Mouse (Mus musculus): ENCODE data around the gene Olfr749. TPM values are rescaled to one million over a fixed set of nuclear protein-coding genes. Genes with fewer than 3 reads are reported as not detected.
"Not testable (repeated sequence)": the region's sequence is repeated elsewhere in the genome, so short reads cannot be mapped to it uniquely, and the experiment has no call there.

The Olfr749 gene
- not detected in 2 replicates for polyA plus RNA-seq (2015; fragmentation: Nextera tagmentation; extraction: Ambion mirVana)

GRCm38 (mm10) chr14:50744994-50745393 is at the start of gene Olfr749:
Gene Olfr749 (minus strand): TSS chr14:50745094.
- no peaks in the 10 kb centered on the region for H3K4me1 ChIP-seq (replicated peaks)
- no peak for ATAC-seq (replicated peaks; ENCODE audit: insufficient number of reproducible peaks, insufficient read depth, low FRiP score, low read depth)
- no peak within 1 kb of the TSS for H3K4me3 ChIP-seq

DNA sequence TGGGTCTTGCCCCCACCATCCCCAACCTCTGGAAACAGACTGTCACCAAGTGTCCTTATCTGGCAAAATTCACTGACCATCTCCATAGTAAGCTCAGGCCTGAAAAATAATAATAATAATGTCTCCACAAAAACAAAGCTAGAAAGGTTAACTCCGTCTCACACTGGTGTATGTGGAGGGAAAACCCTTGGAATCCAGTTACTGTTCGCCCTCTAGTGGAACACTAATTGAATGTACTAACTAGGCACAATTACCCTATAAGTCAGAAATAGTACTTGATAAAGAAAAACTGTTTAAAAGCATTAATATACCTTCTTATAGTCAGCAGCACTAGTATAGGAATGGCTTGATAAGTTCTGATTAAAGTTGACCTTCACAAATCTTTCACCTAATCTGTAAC is 43.3 kb upstream of the Olfr749 start:
- no peaks in the 10 kb centered on the region for H3K27me3 ChIP-seq
- no peak overlapping the region for H3K9ac ChIP-seq
- H3K4me3 ChIP-seq = no peak overlapping the region
- H3K4me2 ChIP-seq = no peak overlapping the region
- no peak overlapping the region for H3K27ac ChIP-seq
- no peaks in the 10 kb centered on the region for H3K36me3 ChIP-seq
- WGBS = 10% methylated on average over 2 of the region's 2 CpGs
- H3K9me3 ChIP-seq (replicated peaks) = no peaks in the 10 kb centered on the region
- H3K4me1 ChIP-seq (replicated peaks) = peaks cover 6% of the 10 kb centered on the region
- no peak for ATAC-seq (replicated peaks; ENCODE audit: insufficient number of reproducible peaks, insufficient read depth, low FRiP score, low read depth)

More at GRCm38 (mm10) chr14:50744994-50745393, at the start of gene Olfr749:
- H3K9ac ChIP-seq = no peak within 1 kb of the TSS
- no peaks in the 10 kb centered on the region for H3K27me3 ChIP-seq
- H3K27ac ChIP-seq = no peak within 1 kb of the TSS
- no peaks in the 10 kb centered on the region for H3K9me3 ChIP-seq (replicated peaks)
- no peaks in the 10 kb centered on the region for H3K36me3 ChIP-seq
- no peak within 1 kb of the TSS for H3K4me2 ChIP-seq

DNA sequence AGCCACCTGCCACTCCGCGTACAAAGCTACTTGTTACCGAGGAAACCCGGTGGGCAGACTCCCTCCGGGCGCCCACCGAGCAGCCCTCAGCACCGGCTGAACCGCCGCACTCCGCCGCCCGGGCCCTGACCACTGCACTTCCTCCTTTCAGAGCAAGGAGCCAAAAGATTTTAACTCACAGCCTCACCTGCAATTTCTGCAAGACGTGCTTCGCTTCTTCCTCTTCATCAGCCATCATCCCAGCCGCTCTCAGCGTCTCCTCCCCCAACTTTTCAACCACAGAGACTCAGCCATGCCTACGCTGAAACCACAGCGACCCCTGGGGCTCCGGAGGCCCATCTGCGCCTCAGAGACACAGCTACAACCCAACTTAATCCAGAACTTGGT is 40.4 kb upstream of the Olfr749 start, which contains the start of gene Ttc5:
Gene Ttc5, minus strand, starts transcription at position 269 of the 387 bp plus-strand sequence.
- peaks cover 13% of the 10 kb centered on the region for H3K36me3 ChIP-seq

GRCm38 (mm10) chr14:50784391-50785250 is 39.7 kb upstream of the Olfr749 start:
- no peaks in the 10 kb centered on the region for H3K9me3 ChIP-seq (replicated peaks)
- 21% methylated on average over 16 of the region's 16 CpGs for WGBS
- peaks cover 14% of the 10 kb centered on the region for H3K36me3 ChIP-seq
- H3K9ac ChIP-seq = peak overlapping the region; percentile 83
- no peaks in the 10 kb centered on the region for H3K27me3 ChIP-seq
- peak overlapping the region; percentile 95 for H3K4me3 ChIP-seq
- H3K4me2 ChIP-seq = peak overlapping the region; percentile 69
- peak overlapping the region; percentile 57; the same call in 1 of the 2 replicates for H3K27ac ChIP-seq
- peak; percentile 40; the same call in 1 of the 2 replicates for ATAC-seq (replicated peaks; ENCODE audit: insufficient number of reproducible peaks, insufficient read depth, low FRiP score, low read depth)
- peaks cover 6% of the 10 kb centered on the region for H3K4me1 ChIP-seq (replicated peaks)

More for the DNA sequence above, 40.4 kb upstream of the Olfr749 start, which contains the start of gene Ttc5:
- peak within 1 kb of the TSS; percentile 83 for H3K9ac ChIP-seq
- H3K27ac ChIP-seq = peak within 1 kb of the TSS; percentile 57; the same call in 1 of the 2 replicates
- no peaks in the 10 kb centered on the region for H3K9me3 ChIP-seq (replicated peaks)
- peak within 1 kb of the TSS; percentile 69 for H3K4me2 ChIP-seq
- peak; percentile 80 for ATAC-seq (replicated peaks; ENCODE audit: insufficient number of reproducible peaks, insufficient read depth, low FRiP score, low read depth)
- WGBS = under 1% methylated on average over 21 of the region's 21 CpGs
- peaks cover 6% of the 10 kb centered on the region for H3K4me1 ChIP-seq (replicated peaks)
- no peaks in the 10 kb centered on the region for H3K27me3 ChIP-seq
- H3K4me3 ChIP-seq = peak within 1 kb of the TSS; percentile 95

DNA sequence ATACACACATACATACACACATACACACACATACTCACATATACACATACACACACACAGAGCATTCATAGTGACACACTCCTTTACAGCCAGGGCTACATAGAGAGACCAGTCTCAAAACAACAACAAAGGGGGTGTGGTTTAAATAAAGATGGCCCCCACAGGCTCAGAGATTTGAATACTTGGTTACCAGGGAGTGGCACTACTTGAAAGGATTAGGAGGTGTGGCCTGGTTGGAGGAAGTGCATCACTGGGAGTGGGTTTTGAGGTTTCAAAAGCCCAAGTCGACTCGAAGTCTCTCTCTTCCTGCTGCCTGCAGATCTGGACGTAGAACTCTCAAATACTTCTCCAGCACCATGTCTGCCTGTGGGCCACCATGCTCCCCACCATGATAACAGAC is 37.3 kb upstream of the Olfr749 start:
- Histone ChIP-seq H3K27me3 (no peaks in the 10 kb centered on the region), H3K4me2 (no peak overlapping the region), H3K27ac (no peak overlapping the region), H3K36me3 (peaks cover 23% of the 10 kb centered on the region), H3K4me3 (no peak overlapping the region), H3K9me3 (replicated peaks) (no peaks in the 10 kb centered on the region), H3K9ac (no peak overlapping the region), H3K4me1 (replicated peaks) (peaks cover 6% of the 10 kb centered on the region)
- no peak for ATAC-seq (replicated peaks; ENCODE audit: insufficient number of reproducible peaks, insufficient read depth, low FRiP score, low read depth)
- WGBS = 94% methylated on average over 3 of the region's 3 CpGs

DNA sequence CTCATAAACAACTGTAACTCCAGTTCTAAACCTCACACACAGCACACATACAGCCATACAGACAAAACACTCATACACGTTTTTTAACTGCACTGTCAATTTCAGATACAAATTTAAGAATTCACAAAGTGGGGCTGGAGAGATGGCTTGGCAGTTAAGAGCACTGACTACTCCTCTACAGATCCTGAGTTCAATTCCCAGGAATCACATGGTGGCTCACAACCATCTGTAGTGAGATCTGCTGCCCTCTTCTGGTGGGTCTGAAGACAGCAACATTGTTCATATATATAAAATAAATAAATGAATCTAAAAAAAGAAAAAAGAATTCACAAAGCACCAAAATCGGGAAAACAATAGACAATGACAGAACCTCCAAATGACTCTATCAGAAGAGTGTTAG is 26.4 kb upstream of the Olfr749 start:
- no peak for ATAC-seq (replicated peaks; ENCODE audit: insufficient number of reproducible peaks, insufficient read depth, low FRiP score, low read depth)

DNA sequence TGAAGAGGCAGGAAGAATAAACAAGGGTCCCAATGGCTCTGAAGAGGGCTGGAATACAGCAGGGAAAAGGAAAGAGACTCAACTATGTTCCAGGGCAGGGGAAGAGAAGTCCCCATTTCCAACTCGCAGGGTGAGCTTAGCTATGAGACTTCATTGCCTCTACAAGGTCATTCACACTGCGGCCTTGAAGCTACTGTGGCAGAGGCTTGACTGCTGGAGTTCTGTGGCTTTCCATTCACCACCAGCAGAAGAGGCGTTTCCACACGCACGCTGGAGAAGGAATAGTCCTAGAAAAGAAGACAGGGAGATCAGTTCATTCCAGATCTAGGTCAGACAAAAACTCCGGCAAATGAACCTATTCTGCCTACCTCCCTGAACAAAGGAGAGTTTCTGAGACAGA is 20.8 kb upstream of the Olfr749 start:
- WGBS = 87% methylated on average over 6 of the region's 6 CpGs
- Histone ChIP-seq H3K36me3 (peaks cover 47% of the 10 kb centered on the region), H3K4me3 (no peak overlapping the region), H3K27me3 (no peaks in the 10 kb centered on the region), H3K4me2 (no peak overlapping the region), H3K9ac (no peak overlapping the region), H3K27ac (no peak overlapping the region), H3K9me3 (replicated peaks) (no peaks in the 10 kb centered on the region), H3K4me1 (replicated peaks) (no peaks in the 10 kb centered on the region)
- ATAC-seq (replicated peaks; ENCODE audit: insufficient number of reproducible peaks, insufficient read depth, low FRiP score, low read depth) = no peak

More for the DNA sequence above, 26.4 kb upstream of the Olfr749 start:
- Histone ChIP-seq H3K9me3 (replicated peaks) (no peaks in the 10 kb centered on the region), H3K36me3 (peaks cover 67% of the 10 kb centered on the region), H3K4me2 (no peak overlapping the region), H3K9ac (no peak overlapping the region), H3K27me3 (no peaks in the 10 kb centered on the region), H3K27ac (no peak overlapping the region), H3K4me1 (replicated peaks) (no peaks in the 10 kb centered on the region), H3K4me3 (no peak overlapping the region)
- 81% methylated on average over 2 of the region's 2 CpGs for WGBS

GRCm38 (mm10) chr14:50758416-50759085 is 13.7 kb upstream of the Olfr749 start:
- no peaks in the 10 kb centered on the region for H3K4me1 ChIP-seq (replicated peaks)
- no peak overlapping the region for H3K9ac ChIP-seq
- H3K27me3 ChIP-seq = no peaks in the 10 kb centered on the region
- ATAC-seq (replicated peaks; ENCODE audit: insufficient number of reproducible peaks, insufficient read depth, low FRiP score, low read depth) = no peak
- H3K27ac ChIP-seq = no peak overlapping the region
- no peak overlapping the region for H3K4me2 ChIP-seq
- no peak overlapping the region for H3K4me3 ChIP-seq
- WGBS = 68% methylated on average over 5 of the region's 5 CpGs
- H3K36me3 ChIP-seq = 0 out of 2 replicates have a peak, but pooled peaks cover 2% of the 10 kb centered on the region
- H3K9me3 ChIP-seq (replicated peaks) = no peaks in the 10 kb centered on the region

DNA sequence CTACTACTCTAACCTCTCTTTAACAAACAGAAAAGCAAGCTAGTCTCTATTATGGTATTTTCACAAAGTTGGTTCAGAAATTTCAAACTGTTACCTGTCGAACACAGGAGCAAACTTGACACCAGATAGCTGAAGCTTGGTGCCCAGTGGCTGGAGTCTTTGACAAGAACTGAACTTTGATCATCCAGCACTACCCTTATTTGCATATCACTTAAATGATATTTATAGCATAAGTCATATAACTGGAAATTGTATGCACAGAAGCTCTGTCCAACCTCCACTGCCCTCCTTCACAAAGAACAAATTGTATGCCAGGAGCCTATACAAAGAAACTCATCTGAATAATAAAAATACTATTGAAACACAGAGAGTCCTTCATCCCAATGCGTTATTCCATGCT is 3.3 kb downstream of the Olfr749 start:
- Histone ChIP-seq H3K4me1 (replicated peaks) (no peaks in the 10 kb centered on the region), H3K27ac (no peak overlapping the region), H3K9ac (no peak overlapping the region), H3K27me3 (no peaks in the 10 kb centered on the region), H3K36me3 (no peaks in the 10 kb centered on the region), H3K4me3 (no peak overlapping the region), H3K4me2 (no peak overlapping the region), H3K9me3 (replicated peaks) (no peaks in the 10 kb centered on the region)
- 51% methylated on average over 2 of the region's 2 CpGs for WGBS
- ATAC-seq (replicated peaks; ENCODE audit: insufficient number of reproducible peaks, insufficient read depth, low FRiP score, low read depth) = no peak

- H3K4me1 ChIP-seq (replicated peaks) = no peaks in the 10 kb centered on the region
- H3K27me3 ChIP-seq = no peaks in the 10 kb centered on the region
- ATAC-seq (replicated peaks; ENCODE audit: insufficient number of reproducible peaks, insufficient read depth, low FRiP score, low read depth) = no peak
- no peak overlapping the region for H3K9ac ChIP-seq
- H3K36me3 ChIP-seq = no peaks in the 10 kb centered on the region
- H3K4me3 ChIP-seq = no peak overlapping the region
- no peaks in the 10 kb centered on the region for H3K9me3 ChIP-seq (replicated peaks)
- 63% methylated on average over 2 of the region's 2 CpGs for WGBS
- H3K27ac ChIP-seq = no peak overlapping the region
- H3K4me2 ChIP-seq = no peak overlapping the region
Measured at GRCm38 (mm10) chr14:50740334-50740733, 4.6 kb downstream of the Olfr749 start.

- H3K4me1 ChIP-seq (replicated peaks); ATAC-seq (replicated peaks; ENCODE audit: insufficient number of reproducible peaks, insufficient read depth, low FRiP score, low read depth); H3K9me3 ChIP-seq (replicated peaks); H3K9ac ChIP-seq; H3K27me3 ChIP-seq; H3K4me2 ChIP-seq; H3K27ac ChIP-seq; H3K36me3 ChIP-seq; H3K4me3 ChIP-seq: not testable (repeated sequence)
- 76% methylated on average over 3 of the region's 4 CpGs for WGBS
Measured at GRCm38 (mm10) chr14:50722371-50722770, 22.5 kb downstream of the Olfr749 start.
